Mouse (Mus musculus): ENCODE measurements around the gene Mras. TPM values are rescaled to one million over a fixed set of nuclear protein-coding genes. Genes with fewer than 3 reads are reported as not detected.
A peak's percentile ranks its signal among the peaks of the same experiment; 100 is the strongest.

Mras gene
- total and polyA plus RNA-seq, 2 experiments from 2014 or later = 74.0 to 75.5 TPM

DNA sequence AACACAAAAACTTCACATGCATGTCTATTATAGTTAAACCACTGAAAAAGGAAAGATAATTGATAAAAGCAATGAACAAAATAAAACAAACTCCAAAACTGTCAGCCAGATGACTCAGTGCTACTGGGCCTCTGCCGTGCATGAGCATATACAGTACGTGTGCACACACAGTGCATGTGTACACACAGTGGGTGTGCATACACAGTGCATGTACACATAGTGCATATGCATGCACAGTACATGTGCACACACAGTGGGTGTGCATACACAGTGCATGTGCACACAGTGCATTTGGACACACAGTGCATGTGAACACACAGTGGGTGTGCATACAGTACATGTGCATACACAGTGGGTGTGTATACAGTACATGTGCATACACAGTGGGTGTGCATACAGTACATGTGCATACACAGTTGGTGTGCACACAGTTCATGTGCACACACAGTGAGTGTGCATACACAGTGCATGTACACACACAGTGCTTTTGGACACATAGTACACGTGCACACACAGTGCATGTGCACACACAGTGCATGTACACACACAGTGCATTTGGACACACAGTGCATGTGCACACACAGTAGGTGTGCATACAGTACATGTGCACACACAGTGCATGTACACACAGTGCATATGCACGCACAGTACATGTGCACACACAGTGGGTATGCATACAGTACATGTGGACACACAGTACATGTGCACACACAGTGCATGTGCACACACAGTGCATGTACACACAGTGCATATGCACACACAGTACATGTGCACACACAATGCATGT is 4.7 kb upstream of the Mras start:
- Histone ChIP-seq H3K9ac (replicated peaks; ENCODE audit: low read length) (no peak overlapping the region), H3K27ac (no peak overlapping the region), H3K4me2 (ENCODE audit: low read depth, low read length) (no peak overlapping the region), H3K27me3 (ENCODE audit: insufficient read depth, low read length) (no peaks in the 10 kb centered on the region), H3K4me1 (ENCODE audit: insufficient read depth, low read length) (peaks cover 7% of the 10 kb centered on the region; the same call in 1 of the 2 replicates), H3K4me3 (ENCODE audit: low read length) (no peak overlapping the region), H3K36me3 (ENCODE audit: insufficient read depth, low read length) (no peaks in the 10 kb centered on the region), H3K9me3 (ENCODE audit: low read length) (no peaks in the 10 kb centered on the region)
- no peak for DNase-seq (ENCODE audit: low spot score)
- 93% methylated on average over 4 of the region's 4 CpGs for WGBS
- 0 out of 2 replicates have a peak, but pooled peaks have one; percentile 22 for ATAC-seq
- no peak for TF ChIP-seq CTCF (IDR thresholded peaks at IDR 0.05; ENCODE audit: low read depth)

GRCm38 (mm10) chr9:99440941-99441340 is 3.8 kb upstream of the Mras start:
- no peak overlapping the region for H3K9ac ChIP-seq (replicated peaks; ENCODE audit: low read length)
- no peak for TF ChIP-seq CTCF (IDR thresholded peaks at IDR 0.05; ENCODE audit: low read depth)
- no peaks in the 10 kb centered on the region for H3K36me3 ChIP-seq (ENCODE audit: insufficient read depth, low read length)
- ATAC-seq (no peak), DNase-seq (ENCODE audit: low spot score) (no peak)
- H3K27me3 ChIP-seq (ENCODE audit: insufficient read depth, low read length) = no peaks in the 10 kb centered on the region
- peaks cover 7% of the 10 kb centered on the region; the same call in 1 of the 2 replicates for H3K4me1 ChIP-seq (ENCODE audit: insufficient read depth, low read length)
- 68% methylated on average over 5 of the region's 5 CpGs for WGBS
- no peaks in the 10 kb centered on the region for H3K9me3 ChIP-seq (ENCODE audit: low read length)
- H3K27ac ChIP-seq = no peak overlapping the region
- no peak overlapping the region for H3K4me3 ChIP-seq (ENCODE audit: low read length)
- H3K4me2 ChIP-seq (ENCODE audit: low read depth, low read length) = no peak overlapping the region

- Histone ChIP-seq H3K36me3 (ENCODE audit: insufficient read depth, low read length) (no peaks in the 10 kb centered on the region), H3K9me3 (ENCODE audit: low read length) (no peaks in the 10 kb centered on the region), H3K4me1 (ENCODE audit: insufficient read depth, low read length) (peaks cover 18% of the 10 kb centered on the region), H3K4me3 (ENCODE audit: low read length) (no peak overlapping the region), H3K27me3 (ENCODE audit: insufficient read depth, low read length) (no peaks in the 10 kb centered on the region), H3K9ac (replicated peaks; ENCODE audit: low read length) (no peak overlapping the region), H3K4me2 (ENCODE audit: low read depth, low read length) (no peak overlapping the region), H3K27ac (no peak overlapping the region)
- ATAC-seq (no peak), DNase-seq (ENCODE audit: low spot score) (no peak)
- 67% methylated on average over 8 of the region's 8 CpGs for WGBS
- TF ChIP-seq CTCF (IDR thresholded peaks at IDR 0.05; ENCODE audit: low read depth) = no peak
Measured at GRCm38 (mm10) chr9:99439064-99439463, 1.9 kb upstream of the Mras start.

DNA sequence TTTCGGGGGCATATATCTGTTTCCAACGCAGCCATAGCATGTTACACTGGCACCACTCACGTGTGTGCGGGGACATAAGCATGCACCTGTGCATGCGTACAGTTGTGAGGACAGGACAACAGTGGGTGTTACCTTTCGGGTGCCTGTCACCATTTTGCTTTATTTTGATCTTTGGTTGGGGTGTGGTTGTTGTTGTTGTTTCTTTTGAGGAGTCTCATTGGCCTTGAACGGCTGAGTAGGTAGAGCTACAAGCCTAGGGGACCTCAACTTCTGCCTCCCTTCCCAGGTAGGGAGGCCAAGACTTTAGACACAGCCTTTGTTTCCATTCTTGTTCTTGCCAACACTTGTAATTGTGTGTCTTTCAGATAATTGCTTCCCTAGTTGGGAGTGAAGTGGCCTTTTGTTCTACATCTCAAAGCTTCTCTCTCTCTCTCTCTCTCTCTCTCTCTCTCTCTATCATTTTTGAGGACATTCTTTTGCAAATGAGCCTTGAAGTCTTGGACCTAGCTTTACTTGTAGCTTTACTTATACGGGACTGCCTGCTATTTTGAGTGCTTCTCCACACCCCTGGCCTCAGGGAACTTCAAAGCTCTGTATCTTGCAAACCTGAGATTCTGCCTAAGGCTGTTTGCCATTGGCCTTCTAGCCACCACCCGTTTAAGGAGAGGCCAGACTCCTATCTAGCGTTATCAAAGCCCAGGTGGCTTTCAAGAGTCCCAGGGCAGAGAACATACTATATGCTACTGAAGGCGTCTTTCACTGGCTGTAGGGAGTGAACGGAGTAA is 792 bp upstream of the Mras start:
- H3K4me1 ChIP-seq (ENCODE audit: insufficient read depth, low read length) = peaks cover 23% of the 10 kb centered on the region
- no peaks in the 10 kb centered on the region for H3K9me3 ChIP-seq (ENCODE audit: low read length)
- no peak for ATAC-seq
- TF ChIP-seq CTCF (IDR thresholded peaks at IDR 0.05; ENCODE audit: low read depth) = no peak
- peak overlapping the region; percentile 90; the same call in 1 of the 2 replicates for H3K4me2 ChIP-seq (ENCODE audit: low read depth, low read length)
- H3K36me3 ChIP-seq (ENCODE audit: insufficient read depth, low read length) = no peaks in the 10 kb centered on the region
- H3K27ac ChIP-seq = no peak overlapping the region
- no peaks in the 10 kb centered on the region for H3K27me3 ChIP-seq (ENCODE audit: insufficient read depth, low read length)
- 82% methylated on average over 12 of the region's 12 CpGs for WGBS
- no peak overlapping the region for H3K4me3 ChIP-seq (ENCODE audit: low read length)
- DNase-seq (ENCODE audit: low spot score) = no peak
- no peak overlapping the region for H3K9ac ChIP-seq (replicated peaks; ENCODE audit: low read length)

DNA sequence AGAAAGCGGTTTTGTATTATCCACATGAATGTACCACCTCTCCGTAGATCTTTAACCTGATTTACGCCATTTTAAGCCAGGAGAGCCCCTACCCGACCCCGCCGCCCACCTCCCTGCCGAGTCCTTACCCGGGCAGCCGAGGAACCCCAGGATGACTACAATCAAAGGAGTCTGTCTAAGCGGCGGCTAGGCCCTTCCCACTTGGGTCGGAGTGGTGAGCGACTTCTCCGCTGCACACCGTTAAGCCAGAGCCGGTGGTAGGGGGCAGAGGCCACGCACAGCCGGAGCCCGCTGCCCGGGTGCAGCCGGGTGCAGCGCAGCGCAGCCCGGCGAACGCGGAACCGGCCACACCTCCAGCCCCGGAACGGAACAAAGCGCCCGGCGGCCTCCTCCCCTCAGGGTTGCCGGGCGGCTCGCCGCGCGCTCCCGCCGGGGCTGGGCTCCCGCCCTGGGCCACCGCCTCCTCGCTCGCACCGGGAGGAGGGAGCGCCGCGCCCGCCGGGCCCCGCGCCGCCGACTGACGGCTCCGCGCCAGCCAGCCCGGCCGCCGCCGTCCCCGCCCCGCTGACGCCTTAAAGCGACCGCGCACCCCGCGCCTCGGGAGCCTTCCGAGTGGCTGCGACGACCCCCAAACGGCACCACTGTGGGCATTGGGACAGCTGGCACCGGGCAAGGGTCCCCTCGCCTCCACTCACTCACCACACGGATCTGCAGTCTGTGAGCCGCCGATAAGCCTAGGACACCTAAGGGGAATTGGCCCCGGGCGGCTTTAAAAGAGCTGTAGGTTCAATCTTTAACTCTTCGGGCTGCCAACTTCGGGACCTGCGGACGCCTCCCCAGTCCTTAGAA is 775 bp downstream of the Mras start:
- TF ChIP-seq CTCF (IDR thresholded peaks at IDR 0.05; ENCODE audit: low read depth) = no peak
- peaks cover 28% of the 10 kb centered on the region for H3K4me1 ChIP-seq (ENCODE audit: insufficient read depth, low read length)
- H3K9me3 ChIP-seq (ENCODE audit: low read length) = no peaks in the 10 kb centered on the region
- DNase-seq (ENCODE audit: low spot score) = peak; percentile 85
- peak; percentile 76 for ATAC-seq
- WGBS = under 1% methylated on average over 56 of the region's 86 CpGs
- H3K27me3 ChIP-seq (ENCODE audit: insufficient read depth, low read length) = no peaks in the 10 kb centered on the region
- H3K27ac ChIP-seq = peak overlapping the region; percentile 94
- H3K4me3 ChIP-seq (ENCODE audit: low read length) = peak overlapping the region; percentile 89
- H3K9ac ChIP-seq (replicated peaks; ENCODE audit: low read length) = peak overlapping the region; percentile 91
- H3K4me2 ChIP-seq (ENCODE audit: low read depth, low read length) = peak overlapping the region; percentile 90
- H3K36me3 ChIP-seq (ENCODE audit: insufficient read depth, low read length) = no peaks in the 10 kb centered on the region

GRCm38 (mm10) chr9:99435619-99436181 is 1.5 kb downstream of the Mras start:
- no peaks in the 10 kb centered on the region for H3K36me3 ChIP-seq (ENCODE audit: insufficient read depth, low read length)
- H3K4me3 ChIP-seq (ENCODE audit: low read length) = peak overlapping the region; percentile 89
- ATAC-seq = peak; percentile 73
- H3K4me1 ChIP-seq (ENCODE audit: insufficient read depth, low read length) = peaks cover 28% of the 10 kb centered on the region
- H3K27me3 ChIP-seq (ENCODE audit: insufficient read depth, low read length) = no peaks in the 10 kb centered on the region
- DNase-seq (ENCODE audit: low spot score) = peak; percentile 78
- no peak for TF ChIP-seq CTCF (IDR thresholded peaks at IDR 0.05; ENCODE audit: low read depth)
- peak overlapping the region; percentile 90 for H3K4me2 ChIP-seq (ENCODE audit: low read depth, low read length)
- H3K27ac ChIP-seq = peak overlapping the region; percentile 94
- peak overlapping the region; percentile 91 for H3K9ac ChIP-seq (replicated peaks; ENCODE audit: low read length)
- no peaks in the 10 kb centered on the region for H3K9me3 ChIP-seq (ENCODE audit: low read length)
- WGBS = 4% methylated on average over 16 of the region's 16 CpGs
